Mouse (Mus musculus): ENCODE results near the gene Ralgapa2. TPM values are rescaled to one million over a fixed set of nuclear protein-coding genes. Genes with fewer than 3 reads are reported as not detected.

The Ralgapa2 gene
- polyA plus RNA-seq, 1 experiment from 2014 or later: 11.8 TPM

GRCm38 (mm10) chr2:146387211-146387610, 124.9 kb downstream of the Ralgapa2 start:
- H3K27me3 ChIP-seq (ENCODE audit: control insufficient read depth, insufficient read depth, low read length): no peaks in the 10 kb centered on the region
- no peaks in the 10 kb centered on the region for H3K4me1 ChIP-seq (replicated peaks; ENCODE audit: control insufficient read depth, insufficient read depth, low read length)
- H3K9ac ChIP-seq (ENCODE audit: low read length): no peak overlapping the region
- WGBS: 87% methylated on average over 2 of the region's 2 CpGs
- H3K36me3 ChIP-seq (ENCODE audit: control insufficient read depth, insufficient read depth, low read length): no peaks in the 10 kb centered on the region; the same call in 1 of the 2 replicates
- ATAC-seq (replicated peaks; ENCODE audit: low FRiP score): no peak
- H3K4me3 ChIP-seq (ENCODE audit: low read depth, low read length): no peak overlapping the region
- H3K9me3 ChIP-seq (ENCODE audit: control insufficient read depth, low read length): no peaks in the 10 kb centered on the region
- H3K27ac ChIP-seq (ENCODE audit: low read depth, low read length): no peak overlapping the region
- no peak overlapping the region for H3K4me2 ChIP-seq (ENCODE audit: low read depth, low read length, severe bottlenecking)
- no peak for DNase-seq (ENCODE audit: low spot score)

GRCm38 (mm10) chr2:146384582-146384981, 127.6 kb downstream of the Ralgapa2 start:
- 29% methylated on average over 1 of the region's 1 CpGs for WGBS
- ATAC-seq (replicated peaks; ENCODE audit: low FRiP score) (0 out of 2 replicates have a peak, but pooled peaks have one; percentile 65), DNase-seq (ENCODE audit: low spot score) (no peak)

GRCm38 (mm10) chr2:146376293-146376692, 135.9 kb downstream of the Ralgapa2 start:
- no peaks in the 10 kb centered on the region for H3K4me1 ChIP-seq (replicated peaks; ENCODE audit: control insufficient read depth, insufficient read depth, low read length)
- no peak overlapping the region for H3K27ac ChIP-seq (ENCODE audit: low read depth, low read length)
- H3K27me3 ChIP-seq (ENCODE audit: control insufficient read depth, insufficient read depth, low read length): no peaks in the 10 kb centered on the region
- no peak for DNase-seq (ENCODE audit: low spot score)
- no peak overlapping the region for H3K4me3 ChIP-seq (ENCODE audit: low read depth, low read length)
- ATAC-seq (replicated peaks; ENCODE audit: low FRiP score): no peak
- no peak overlapping the region for H3K9ac ChIP-seq (ENCODE audit: low read length)
- H3K36me3 ChIP-seq (ENCODE audit: control insufficient read depth, insufficient read depth, low read length): no peaks in the 10 kb centered on the region
- H3K9me3 ChIP-seq (ENCODE audit: control insufficient read depth, low read length): no peaks in the 10 kb centered on the region
- no peak overlapping the region for H3K4me2 ChIP-seq (ENCODE audit: low read depth, low read length, severe bottlenecking)
- WGBS: 86% methylated on average over 5 of the region's 5 CpGs

More at GRCm38 (mm10) chr2:146384582-146384981, 127.6 kb downstream of the Ralgapa2 start:
- Histone ChIP-seq H3K27me3 (ENCODE audit: control insufficient read depth, insufficient read depth, low read length) (no peaks in the 10 kb centered on the region), H3K9ac (ENCODE audit: low read length) (no peak overlapping the region), H3K4me3 (ENCODE audit: low read depth, low read length) (no peak overlapping the region), H3K4me2 (ENCODE audit: low read depth, low read length, severe bottlenecking) (no peak overlapping the region), H3K9me3 (ENCODE audit: control insufficient read depth, low read length) (no peaks in the 10 kb centered on the region), H3K36me3 (ENCODE audit: control insufficient read depth, insufficient read depth, low read length) (no peaks in the 10 kb centered on the region), H3K27ac (ENCODE audit: low read depth, low read length) (no peak overlapping the region), H3K4me1 (replicated peaks; ENCODE audit: control insufficient read depth, insufficient read depth, low read length) (no peaks in the 10 kb centered on the region)

- DNase-seq (ENCODE audit: low spot score) (no peak), ATAC-seq (replicated peaks; ENCODE audit: low FRiP score) (no peak)
- no peaks in the 10 kb centered on the region for H3K9me3 ChIP-seq (ENCODE audit: control insufficient read depth, low read length)
- H3K27ac ChIP-seq (ENCODE audit: low read depth, low read length): no peak overlapping the region
- no peaks in the 10 kb centered on the region for H3K36me3 ChIP-seq (ENCODE audit: control insufficient read depth, insufficient read depth, low read length)
- no peak overlapping the region for H3K9ac ChIP-seq (ENCODE audit: low read length)
- no peaks in the 10 kb centered on the region for H3K4me1 ChIP-seq (replicated peaks; ENCODE audit: control insufficient read depth, insufficient read depth, low read length)
- 71% methylated on average over 12 of the region's 12 CpGs for WGBS
- H3K27me3 ChIP-seq (ENCODE audit: control insufficient read depth, insufficient read depth, low read length): no peaks in the 10 kb centered on the region
- no peak overlapping the region for H3K4me2 ChIP-seq (ENCODE audit: low read depth, low read length, severe bottlenecking)
- no peak overlapping the region for H3K4me3 ChIP-seq (ENCODE audit: low read depth, low read length)
Observed at GRCm38 (mm10) chr2:146366098-146366497, 146.0 kb downstream of the Ralgapa2 start.

GRCm38 (mm10) chr2:146365368-146365983, 146.7 kb downstream of the Ralgapa2 start:
- DNase-seq (ENCODE audit: low spot score) (no peak), ATAC-seq (replicated peaks; ENCODE audit: low FRiP score) (no peak)
- H3K4me2 ChIP-seq (ENCODE audit: low read depth, low read length, severe bottlenecking): no peak overlapping the region
- H3K27ac ChIP-seq (ENCODE audit: low read depth, low read length): no peak overlapping the region
- H3K9ac ChIP-seq (ENCODE audit: low read length): no peak overlapping the region
- H3K9me3 ChIP-seq (ENCODE audit: control insufficient read depth, low read length): no peaks in the 10 kb centered on the region
- H3K4me1 ChIP-seq (replicated peaks; ENCODE audit: control insufficient read depth, insufficient read depth, low read length): no peaks in the 10 kb centered on the region
- no peaks in the 10 kb centered on the region for H3K36me3 ChIP-seq (ENCODE audit: control insufficient read depth, insufficient read depth, low read length)
- no peaks in the 10 kb centered on the region for H3K27me3 ChIP-seq (ENCODE audit: control insufficient read depth, insufficient read depth, low read length)
- 81% methylated on average over 11 of the region's 11 CpGs for WGBS
- no peak overlapping the region for H3K4me3 ChIP-seq (ENCODE audit: low read depth, low read length)

- no peaks in the 10 kb centered on the region for H3K27me3 ChIP-seq (ENCODE audit: control insufficient read depth, insufficient read depth, low read length)
- H3K9ac ChIP-seq (ENCODE audit: low read length): no peak overlapping the region
- ATAC-seq (replicated peaks; ENCODE audit: low FRiP score): no peak
- DNase-seq (ENCODE audit: low spot score): no peak
- 82% methylated on average over 2 of the region's 2 CpGs for WGBS
- no peaks in the 10 kb centered on the region for H3K9me3 ChIP-seq (ENCODE audit: control insufficient read depth, low read length)
- no peaks in the 10 kb centered on the region for H3K4me1 ChIP-seq (replicated peaks; ENCODE audit: control insufficient read depth, insufficient read depth, low read length)
- no peaks in the 10 kb centered on the region for H3K36me3 ChIP-seq (ENCODE audit: control insufficient read depth, insufficient read depth, low read length)
- H3K4me3 ChIP-seq (ENCODE audit: low read depth, low read length): no peak overlapping the region
- no peak overlapping the region for H3K27ac ChIP-seq (ENCODE audit: low read depth, low read length)
- no peak overlapping the region for H3K4me2 ChIP-seq (ENCODE audit: low read depth, low read length, severe bottlenecking)
Observed at GRCm38 (mm10) chr2:146363483-146363882, 148.7 kb downstream of the Ralgapa2 start.

GRCm38 (mm10) chr2:146362932-146363331, 149.2 kb downstream of the Ralgapa2 start:
- H3K9ac ChIP-seq (ENCODE audit: low read length): no peak overlapping the region
- no peak for DNase-seq (ENCODE audit: low spot score)

GRCm38 (mm10) chr2:146361969-146362368, 150.2 kb downstream of the Ralgapa2 start:
- Histone ChIP-seq H3K4me2 (ENCODE audit: low read depth, low read length, severe bottlenecking) (no peak overlapping the region), H3K4me1 (replicated peaks; ENCODE audit: control insufficient read depth, insufficient read depth, low read length) (no peaks in the 10 kb centered on the region), H3K9ac (ENCODE audit: low read length) (no peak overlapping the region), H3K27me3 (ENCODE audit: control insufficient read depth, insufficient read depth, low read length) (no peaks in the 10 kb centered on the region), H3K27ac (ENCODE audit: low read depth, low read length) (no peak overlapping the region), H3K4me3 (ENCODE audit: low read depth, low read length) (no peak overlapping the region), H3K9me3 (ENCODE audit: control insufficient read depth, low read length) (no peaks in the 10 kb centered on the region), H3K36me3 (ENCODE audit: control insufficient read depth, insufficient read depth, low read length) (no peaks in the 10 kb centered on the region)
- WGBS: 92% methylated on average over 4 of the region's 4 CpGs
- no peak for DNase-seq (ENCODE audit: low spot score)
- ATAC-seq (replicated peaks; ENCODE audit: low FRiP score): no peak

More at GRCm38 (mm10) chr2:146362932-146363331, 149.2 kb downstream of the Ralgapa2 start:
- H3K27ac ChIP-seq (ENCODE audit: low read depth, low read length): no peak overlapping the region
- H3K27me3 ChIP-seq (ENCODE audit: control insufficient read depth, insufficient read depth, low read length): no peaks in the 10 kb centered on the region
- no peaks in the 10 kb centered on the region for H3K4me1 ChIP-seq (replicated peaks; ENCODE audit: control insufficient read depth, insufficient read depth, low read length)
- no peak for ATAC-seq (replicated peaks; ENCODE audit: low FRiP score)
- WGBS: 87% methylated on average over 1 of the region's 1 CpGs
- no peak overlapping the region for H3K4me2 ChIP-seq (ENCODE audit: low read depth, low read length, severe bottlenecking)
- no peak overlapping the region for H3K4me3 ChIP-seq (ENCODE audit: low read depth, low read length)
- no peaks in the 10 kb centered on the region for H3K9me3 ChIP-seq (ENCODE audit: control insufficient read depth, low read length)
- no peaks in the 10 kb centered on the region for H3K36me3 ChIP-seq (ENCODE audit: control insufficient read depth, insufficient read depth, low read length)

GRCm38 (mm10) chr2:146361076-146361475, 151.1 kb downstream of the Ralgapa2 start:
- no peak overlapping the region for H3K27ac ChIP-seq (ENCODE audit: low read depth, low read length)
- no peak overlapping the region for H3K9ac ChIP-seq (ENCODE audit: low read length)
- no peaks in the 10 kb centered on the region for H3K4me1 ChIP-seq (replicated peaks; ENCODE audit: control insufficient read depth, insufficient read depth, low read length)
- H3K4me3 ChIP-seq (ENCODE audit: low read depth, low read length): no peak overlapping the region
- WGBS: 81% methylated on average over 3 of the region's 3 CpGs
- ATAC-seq (replicated peaks; ENCODE audit: low FRiP score) (no peak), DNase-seq (ENCODE audit: low spot score) (no peak)
- H3K27me3 ChIP-seq (ENCODE audit: control insufficient read depth, insufficient read depth, low read length): no peaks in the 10 kb centered on the region
- no peaks in the 10 kb centered on the region for H3K9me3 ChIP-seq (ENCODE audit: control insufficient read depth, low read length)
- H3K36me3 ChIP-seq (ENCODE audit: control insufficient read depth, insufficient read depth, low read length): no peaks in the 10 kb centered on the region
- no peak overlapping the region for H3K4me2 ChIP-seq (ENCODE audit: low read depth, low read length, severe bottlenecking)
